Mouse (Mus musculus) kidney, embryonic 15.5 days (tissue): ENCODE measurements around the gene Apol7a. TPM values are rescaled to one million over a fixed set of nuclear protein-coding genes. Genes with fewer than 3 reads are reported as not detected.
"Not testable (repeated sequence)": the region's sequence is repeated elsewhere in the genome, so short reads cannot be mapped to it uniquely, and the experiment has no call there.

Experiments
- ATAC-seq: fragments of 200-750 bp; cut with Nextera tagmentation; replicated peaks from 2 replicates; pipeline ENCODE4 v1.8.0; 2017; ENCODE audit warnings: moderate TSS enrichment; ENCODE audit not compliant: low FRiP score
- H3K27ac ChIP-seq: fragments of 300-500 bp; sonication (generic); 2 replicates; pipeline ENCODE4 v1.5.1; 2015; ENCODE audit warnings: mild to moderate bottlenecking, inconsistent platforms
- H3K27me3 ChIP-seq: fragments of 300-500 bp; sonication (generic); 2 replicates; pipeline ENCODE4 v1.6.1; 2015; ENCODE audit warnings: inconsistent platforms
- H3K36me3 ChIP-seq: fragments of 300-500 bp; sonication (generic); 2 replicates; pipeline ENCODE4 v1.6.1; 2015; ENCODE audit warnings: inconsistent platforms
- H3K4me1 ChIP-seq: fragments of 300-500 bp; sonication (generic); 2 replicates; pipeline ENCODE4 v1.6.1; 2015; ENCODE audit warnings: inconsistent platforms
- H3K4me2 ChIP-seq: fragments of 300-500 bp; sonication (generic); 2 replicates; pipeline ENCODE4 v1.6.1; 2015; ENCODE audit warnings: moderate library complexity, mild to moderate bottlenecking, inconsistent platforms
- H3K4me3 ChIP-seq: fragments of 300-500 bp; sonication (generic); replicated peaks from 2 replicates; pipeline ENCODE4 v1.5.1; 2015; ENCODE audit warnings: mild to moderate bottlenecking, inconsistent platforms
- H3K9ac ChIP-seq: fragments of 300-500 bp; sonication (generic); 2 replicates; pipeline ENCODE4 v1.6.1; 2015; ENCODE audit warnings: mild to moderate bottlenecking, inconsistent platforms
- H3K9me3 ChIP-seq: fragments of 300-500 bp; sonication (generic); replicated peaks from 2 replicates; pipeline ENCODE4 v1.6.1; 2016; ENCODE audit warnings: inconsistent platforms
- WGBS: fragments of 180-500 bp; shearing (Covaris S2); methylation state at CpG from one replicate; pipeline ENCODE4 v1.1.7; 2015; ENCODE audit warnings: mixed read lengths; 5-methylcytosine and 5-hydroxymethylcytosine counted together
- polyA plus RNA-seq: library from polyadenylated mRNA; unstranded; fragments of >200 nt; fragmentation: Nextera tagmentation; extraction: Ambion mirVana; gene quantifications from 2 replicates; pipeline ENCODE4 v1.2.1, GENCODE M21; 2015

The Apol7a gene
- polyA plus RNA-seq, 1 experiment from 2014 or later, result 0.06 TPM

- ATAC-seq, H3K27ac ChIP-seq: not testable (repeated sequence)
- 73% methylated on average over 11 of the region's 11 CpGs for WGBS
Observed at GRCm38 (mm10) chr15:77397450-77398132, 1.3 kb downstream of the Apol7a start.

GRCm38 (mm10) chr15:77393832-77394231 is 5.1 kb downstream of the Apol7a start:
- H3K9me3 ChIP-seq, H3K27ac ChIP-seq, H3K9ac ChIP-seq, ATAC-seq, H3K4me2 ChIP-seq, H3K4me3 ChIP-seq, H3K27me3 ChIP-seq, H3K4me1 ChIP-seq, H3K36me3 ChIP-seq: not testable (repeated sequence)
- WGBS, result 67% methylated on average over 3 of the region's 3 CpGs

More at GRCm38 (mm10) chr15:77397450-77398132, 1.3 kb downstream of the Apol7a start:
- not testable (repeated sequence) for H3K4me2 ChIP-seq, H3K4me1 ChIP-seq, H3K4me3 ChIP-seq, H3K9ac ChIP-seq, H3K27me3 ChIP-seq, H3K9me3 ChIP-seq, H3K36me3 ChIP-seq

- no peak for ATAC-seq
- Histone ChIP-seq H3K4me3 (no peak overlapping the region), H3K9me3 (no peaks in the 10 kb centered on the region), H3K27ac (no peak overlapping the region), H3K27me3 (no peaks in the 10 kb centered on the region), H3K4me1 (no peaks in the 10 kb centered on the region), H3K4me2 (no peak overlapping the region), H3K9ac (no peak overlapping the region), H3K36me3 (no peaks in the 10 kb centered on the region)
- WGBS, result 79% methylated on average over 2 of the region's 2 CpGs
Observed at GRCm38 (mm10) chr15:77387462-77387861, 11.4 kb downstream of the Apol7a start.

GRCm38 (mm10) chr15:77384340-77385030 is 14.4 kb downstream of the Apol7a start:
- 85% methylated on average over 7 of the region's 7 CpGs for WGBS

GRCm38 (mm10) chr15:77382880-77383279 is 16.0 kb downstream of the Apol7a start:
- Histone ChIP-seq H3K27me3 (no peaks in the 10 kb centered on the region), H3K27ac (no peak overlapping the region), H3K4me2 (no peak overlapping the region), H3K9ac (no peak overlapping the region), H3K36me3 (no peaks in the 10 kb centered on the region), H3K4me1 (no peaks in the 10 kb centered on the region), H3K9me3 (0 out of 2 replicates have a peak, but pooled peaks cover 5% of the 10 kb centered on the region), H3K4me3 (no peak overlapping the region)
- ATAC-seq, result no peak
- 88% methylated on average over 1 of the region's 1 CpGs for WGBS

More at GRCm38 (mm10) chr15:77384340-77385030, 14.4 kb downstream of the Apol7a start:
- Histone ChIP-seq H3K27ac (no peak overlapping the region), H3K4me1 (no peaks in the 10 kb centered on the region), H3K9ac (no peak overlapping the region), H3K4me2 (no peak overlapping the region), H3K27me3 (no peaks in the 10 kb centered on the region), H3K4me3 (no peak overlapping the region), H3K9me3 (no peaks in the 10 kb centered on the region), H3K36me3 (no peaks in the 10 kb centered on the region)
- no peak for ATAC-seq

GRCm38 (mm10) chr15:77382271-77382850 is 16.5 kb downstream of the Apol7a start:
- no peak overlapping the region for H3K4me2 ChIP-seq
- no peaks in the 10 kb centered on the region for H3K27me3 ChIP-seq
- H3K27ac ChIP-seq, result no peak overlapping the region
- no peaks in the 10 kb centered on the region for H3K4me1 ChIP-seq
- no peak overlapping the region for H3K9ac ChIP-seq
- WGBS, result 81% methylated on average over 11 of the region's 11 CpGs
- no peak overlapping the region for H3K4me3 ChIP-seq
- no peak for ATAC-seq
- no peaks in the 10 kb centered on the region for H3K36me3 ChIP-seq
- H3K9me3 ChIP-seq, result 0 out of 2 replicates have a peak, but pooled peaks cover 5% of the 10 kb centered on the region

GRCm38 (mm10) chr15:77381481-77381880 is 17.4 kb downstream of the Apol7a start:
- no peaks in the 10 kb centered on the region for H3K27me3 ChIP-seq
- no peak for ATAC-seq
- H3K4me3 ChIP-seq, result no peak overlapping the region
- H3K36me3 ChIP-seq, result no peaks in the 10 kb centered on the region
- H3K4me1 ChIP-seq, result no peaks in the 10 kb centered on the region
- no peak overlapping the region for H3K4me2 ChIP-seq
- H3K9me3 ChIP-seq, result 0 out of 2 replicates have a peak, but pooled peaks cover 5% of the 10 kb centered on the region
- no peak overlapping the region for H3K9ac ChIP-seq
- H3K27ac ChIP-seq, result no peak overlapping the region
- 77% methylated on average over 6 of the region's 6 CpGs for WGBS

- Histone ChIP-seq H3K4me1 (no peaks in the 10 kb centered on the region), H3K9ac (no peak overlapping the region), H3K9me3 (0 out of 2 replicates have a peak, but pooled peaks cover 5% of the 10 kb centered on the region), H3K4me2 (no peak overlapping the region), H3K4me3 (no peak overlapping the region), H3K27ac (no peak overlapping the region), H3K27me3 (no peaks in the 10 kb centered on the region), H3K36me3 (no peaks in the 10 kb centered on the region)
- 39% methylated on average over 4 of the region's 4 CpGs for WGBS
- ATAC-seq, result no peak
Observed at GRCm38 (mm10) chr15:77379921-77380320, 19.0 kb downstream of the Apol7a start.

- 0 out of 2 replicates have a peak, but pooled peaks cover 5% of the 10 kb centered on the region for H3K9me3 ChIP-seq
- no peak overlapping the region for H3K27ac ChIP-seq
- no peak overlapping the region for H3K4me3 ChIP-seq
- no peak for ATAC-seq
- no peaks in the 10 kb centered on the region for H3K4me1 ChIP-seq
- no peaks in the 10 kb centered on the region for H3K27me3 ChIP-seq
- H3K36me3 ChIP-seq, result no peaks in the 10 kb centered on the region
- WGBS, result 94% methylated on average over 4 of the region's 4 CpGs
- H3K4me2 ChIP-seq, result no peak overlapping the region
- no peak overlapping the region for H3K9ac ChIP-seq
Observed at GRCm38 (mm10) chr15:77377419-77377818, 21.5 kb downstream of the Apol7a start.

GRCm38 (mm10) chr15:77376920-77377319 is 22.0 kb downstream of the Apol7a start:
- Histone ChIP-seq H3K4me3 (no peak overlapping the region), H3K4me1 (no peaks in the 10 kb centered on the region), H3K36me3 (no peaks in the 10 kb centered on the region), H3K27ac (no peak overlapping the region), H3K4me2 (no peak overlapping the region), H3K27me3 (no peaks in the 10 kb centered on the region), H3K9me3 (0 out of 2 replicates have a peak, but pooled peaks cover 5% of the 10 kb centered on the region), H3K9ac (no peak overlapping the region)
- WGBS, result 84% methylated on average over 7 of the region's 7 CpGs
- ATAC-seq, result no peak

- 77% methylated on average over 8 of the region's 8 CpGs for WGBS
Observed at GRCm38 (mm10) chr15:77370588-77370987, 28.3 kb downstream of the Apol7a start.

GRCm38 (mm10) chr15:77369981-77370380 is 28.9 kb downstream of the Apol7a start:
- Histone ChIP-seq H3K36me3 (no peaks in the 10 kb centered on the region), H3K4me2 (no peak overlapping the region), H3K4me1 (peaks cover 31% of the 10 kb centered on the region), H3K27me3 (no peaks in the 10 kb centered on the region), H3K27ac (no peak overlapping the region), H3K9ac (no peak overlapping the region), H3K4me3 (no peak overlapping the region), H3K9me3 (no peaks in the 10 kb centered on the region)
- no peak for ATAC-seq
- WGBS, result 93% methylated on average over 21 of the region's 21 CpGs

More at GRCm38 (mm10) chr15:77370588-77370987, 28.3 kb downstream of the Apol7a start:
- no peaks in the 10 kb centered on the region for H3K9me3 ChIP-seq
- no peaks in the 10 kb centered on the region for H3K36me3 ChIP-seq
- no peak overlapping the region for H3K4me2 ChIP-seq
- H3K9ac ChIP-seq, result no peak overlapping the region
- peaks cover 31% of the 10 kb centered on the region for H3K4me1 ChIP-seq
- no peak for ATAC-seq
- H3K27ac ChIP-seq, result no peak overlapping the region
- no peaks in the 10 kb centered on the region for H3K27me3 ChIP-seq
- no peak overlapping the region for H3K4me3 ChIP-seq
